Mouse (Mus musculus) neural tube, embryonic 13.5 days (tissue): Measurements from ENCODE around the gene Tnpo3. TPM values are rescaled to one million over a fixed set of nuclear protein-coding genes. Genes with fewer than 3 reads are reported as not detected.
A peak's percentile ranks its signal among the peaks of the same experiment; 100 is the strongest.

ENCODE experiments used
- ATAC-seq: fragments of 200-750 bp; cut with Nextera tagmentation; 2 replicates; pipeline ENCODE4 v1.8.0; 2017; ENCODE audit warnings: low read depth, mild to moderate bottlenecking, moderate TSS enrichment, moderate library complexity
- H3K27ac ChIP-seq: fragments of 300-500 bp; sonication (generic); replicated peaks from 2 replicates; pipeline ENCODE4 v1.5.1; 2015; ENCODE audit warnings: moderate library complexity, mild to moderate bottlenecking, inconsistent platforms
- H3K27me3 ChIP-seq: fragments of 300-500 bp; sonication (generic); 2 replicates; pipeline ENCODE4 v1.6.1; 2015; ENCODE audit warnings: mild to moderate bottlenecking, inconsistent platforms
- H3K36me3 ChIP-seq: fragments of 300-500 bp; sonication (generic); 2 replicates; pipeline ENCODE4 v1.6.1; 2015; ENCODE audit warnings: mild to moderate bottlenecking, inconsistent platforms
- H3K4me1 ChIP-seq: fragments of 300-500 bp; sonication (generic); replicated peaks from 2 replicates; pipeline ENCODE4 v1.6.1; 2015; ENCODE audit warnings: inconsistent platforms
- H3K4me2 ChIP-seq: fragments of 300-500 bp; sonication (generic); 2 replicates; pipeline ENCODE4 v1.6.1; 2015; ENCODE audit warnings: inconsistent platforms, mild to moderate bottlenecking, moderate library complexity
- H3K4me3 ChIP-seq: fragments of 300-500 bp; sonication (generic); 2 replicates; pipeline ENCODE4 v1.5.1; 2015; ENCODE audit warnings: mild to moderate bottlenecking, inconsistent platforms
- H3K9ac ChIP-seq: fragments of 300-500 bp; sonication (generic); 2 replicates; pipeline ENCODE4 v1.6.1; 2015; ENCODE audit warnings: moderate library complexity, mild to moderate bottlenecking, inconsistent platforms
- H3K9me3 ChIP-seq: fragments of 300-500 bp; sonication (generic); 2 replicates; pipeline ENCODE4 v1.6.1; 2016; ENCODE audit warnings: inconsistent platforms
- WGBS: fragments of 180-500 bp; shearing (Covaris S2); methylation state at CpG from one replicate; pipeline ENCODE4 v1.1.7; 2015; 5-methylcytosine and 5-hydroxymethylcytosine counted together
- polyA plus RNA-seq: library from polyadenylated mRNA; unstranded; fragments of >200 nt; fragmentation: Nextera tagmentation; extraction: Ambion mirVana; gene quantifications from 2 replicates; pipeline ENCODE4 v1.2.1, GENCODE M21; 2015

Gene Tnpo3
- polyA plus RNA-seq, 1 experiment from 2014 or later, result 82.2 TPM

DNA sequence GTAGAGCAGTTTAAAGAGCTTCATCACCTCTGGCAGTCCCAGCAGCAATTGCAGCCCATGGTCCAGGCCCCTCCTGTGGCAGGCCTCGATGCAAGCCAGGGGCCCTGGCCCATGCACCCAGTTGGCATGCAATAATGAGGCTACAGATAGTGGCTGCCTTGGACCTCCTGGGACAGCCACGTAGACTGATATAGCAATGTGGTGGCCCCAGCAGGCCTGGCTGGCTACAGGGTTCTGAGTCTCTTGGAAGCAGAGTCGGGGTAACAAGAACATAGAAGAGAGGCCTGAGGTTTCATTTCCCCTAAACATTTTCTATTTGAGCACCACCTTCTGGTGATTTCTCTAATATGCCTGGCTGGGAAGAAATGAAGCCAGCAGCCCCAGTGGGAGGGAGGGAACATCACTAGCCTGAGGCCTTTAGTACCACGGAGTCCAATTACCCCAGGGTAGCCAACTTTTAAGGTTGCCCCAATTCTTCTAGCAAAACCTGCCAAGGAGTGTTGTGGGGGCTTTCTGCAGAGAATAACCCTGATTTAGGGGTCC lies 73.0 kb downstream of the Tnpo3 start:
- H3K36me3 ChIP-seq, result peaks cover 31% of the 10 kb centered on the region
- ATAC-seq, result no peak
- H3K27me3 ChIP-seq, result peaks cover 3% of the 10 kb centered on the region
- H3K4me1 ChIP-seq, result no peaks in the 10 kb centered on the region
- 69% methylated on average over 4 of the region's 4 CpGs for WGBS
- H3K9me3 ChIP-seq, result no peaks in the 10 kb centered on the region
- H3K27ac ChIP-seq, result no peak overlapping the region
- H3K4me2 ChIP-seq, result no peak overlapping the region
- H3K9ac ChIP-seq, result no peak overlapping the region
- H3K4me3 ChIP-seq, result no peak overlapping the region

- ATAC-seq, result no peak
- peaks cover 17% of the 10 kb centered on the region for H3K27me3 ChIP-seq
- peaks cover 18% of the 10 kb centered on the region for H3K36me3 ChIP-seq
- H3K4me2 ChIP-seq, result no peak overlapping the region
- WGBS, result 82% methylated on average over 6 of the region's 6 CpGs
- no peak overlapping the region for H3K4me3 ChIP-seq
- H3K9me3 ChIP-seq, result no peaks in the 10 kb centered on the region
- no peaks in the 10 kb centered on the region for H3K4me1 ChIP-seq
- H3K9ac ChIP-seq, result no peak overlapping the region
- H3K27ac ChIP-seq, result no peak overlapping the region
Measured at GRCm38 (mm10) chr6:29535316-29535715, 74.4 kb downstream of the Tnpo3 start.

GRCm38 (mm10) chr6:29530050-29530449 lies 79.6 kb downstream of the Tnpo3 start:
- peaks cover 69% of the 10 kb centered on the region for H3K27me3 ChIP-seq

DNA sequence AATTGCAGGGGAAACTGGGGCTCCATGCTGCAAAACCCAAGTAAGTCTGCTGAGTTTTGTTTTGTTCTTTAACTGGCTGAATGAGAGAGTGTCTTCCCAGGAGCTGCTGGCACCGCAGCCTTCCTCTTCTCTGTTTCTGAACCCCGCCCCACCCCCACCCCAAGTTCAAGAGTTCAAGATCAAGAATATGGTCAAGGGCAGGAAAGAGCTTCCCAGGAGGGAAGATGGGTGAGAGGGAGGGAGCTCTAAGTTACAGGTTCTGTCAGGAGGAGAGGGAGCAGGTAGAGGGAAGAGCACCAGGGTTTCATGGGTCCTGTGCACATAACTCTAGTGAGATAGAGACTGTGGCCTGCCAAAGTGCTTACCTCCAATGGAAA lies 80.3 kb downstream of the Tnpo3 start:
- Histone ChIP-seq H3K36me3 (no peaks in the 10 kb centered on the region), H3K4me3 (no peak overlapping the region), H3K9ac (no peak overlapping the region), H3K9me3 (no peaks in the 10 kb centered on the region), H3K4me1 (peaks cover 29% of the 10 kb centered on the region), H3K4me2 (no peak overlapping the region), H3K27ac (no peak overlapping the region), H3K27me3 (peaks cover 69% of the 10 kb centered on the region)
- no peak for ATAC-seq
- WGBS, result 22% methylated on average over 2 of the region's 2 CpGs

More at GRCm38 (mm10) chr6:29530050-29530449, 79.6 kb downstream of the Tnpo3 start:
- H3K27ac ChIP-seq, result no peak overlapping the region
- no peaks in the 10 kb centered on the region for H3K9me3 ChIP-seq
- ATAC-seq, result no peak
- peaks cover 29% of the 10 kb centered on the region for H3K4me1 ChIP-seq
- H3K36me3 ChIP-seq, result no peaks in the 10 kb centered on the region
- WGBS, result 62% methylated on average over 4 of the region's 4 CpGs
- H3K9ac ChIP-seq, result no peak overlapping the region
- H3K4me3 ChIP-seq, result no peak overlapping the region
- H3K4me2 ChIP-seq, result no peak overlapping the region

- no peaks in the 10 kb centered on the region for H3K9me3 ChIP-seq
- peaks cover 69% of the 10 kb centered on the region for H3K27me3 ChIP-seq
- WGBS, result 31% methylated on average over 13 of the region's 13 CpGs
- H3K4me1 ChIP-seq, result peaks cover 29% of the 10 kb centered on the region
- no peak overlapping the region for H3K4me2 ChIP-seq
- H3K4me3 ChIP-seq, result no peak overlapping the region
- no peak for ATAC-seq
- no peak overlapping the region for H3K27ac ChIP-seq
- no peaks in the 10 kb centered on the region for H3K36me3 ChIP-seq
- H3K9ac ChIP-seq, result no peak overlapping the region
Measured at GRCm38 (mm10) chr6:29528561-29529443, 80.9 kb downstream of the Tnpo3 start.

DNA sequence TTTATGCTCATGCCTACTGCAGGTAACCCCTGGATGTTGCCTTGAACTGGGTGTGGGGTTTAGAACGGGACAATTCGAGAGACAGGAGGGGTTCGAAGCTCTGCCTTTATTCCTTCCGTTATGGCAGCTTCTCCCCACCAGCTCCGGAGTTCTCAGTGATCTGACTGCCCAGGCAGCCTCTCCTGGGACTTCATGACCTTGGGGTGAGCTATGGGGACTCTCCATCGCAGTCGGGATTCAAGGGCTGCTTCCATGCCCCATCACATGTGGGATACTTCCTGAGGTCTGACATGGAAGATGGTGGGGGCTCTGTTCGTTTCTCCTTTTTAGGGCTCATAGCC lies 81.6 kb downstream of the Tnpo3 start:
- Histone ChIP-seq H3K4me2 (peak overlapping the region; percentile 86), H3K9ac (no peak overlapping the region), H3K27ac (no peak overlapping the region), H3K9me3 (no peaks in the 10 kb centered on the region), H3K4me1 (peaks cover 29% of the 10 kb centered on the region), H3K4me3 (peak overlapping the region; percentile 49; the same call in 1 of the 2 replicates), H3K27me3 (peaks cover 69% of the 10 kb centered on the region), H3K36me3 (no peaks in the 10 kb centered on the region)
- ATAC-seq, result no peak
- WGBS, result 10% methylated on average over 8 of the region's 8 CpGs

GRCm38 (mm10) chr6:29527361-29528164 lies 82.1 kb downstream of the Tnpo3 start:
- H3K9me3 ChIP-seq, result no peaks in the 10 kb centered on the region
- peaks cover 29% of the 10 kb centered on the region for H3K4me1 ChIP-seq
- ATAC-seq, result no peak
- H3K4me2 ChIP-seq, result peak overlapping the region; percentile 86
- H3K27me3 ChIP-seq, result peaks cover 69% of the 10 kb centered on the region
- WGBS, result 5% methylated on average over 34 of the region's 34 CpGs
- H3K9ac ChIP-seq, result 0 out of 2 replicates have a peak overlapping the region, but pooled peaks have one; percentile 66
- peak overlapping the region; percentile 49 for H3K4me3 ChIP-seq
- no peaks in the 10 kb centered on the region for H3K36me3 ChIP-seq
- H3K27ac ChIP-seq, result no peak overlapping the region

GRCm38 (mm10) chr6:29526281-29527251 lies 83.1 kb downstream of the Tnpo3 start, which contains the start of gene Irf5:
Gene Irf5, plus strand, starts transcription at chr6:29526625.
- peaks cover 29% of the 10 kb centered on the region for H3K4me1 ChIP-seq
- H3K36me3 ChIP-seq, result no peaks in the 10 kb centered on the region
- under 1% methylated on average over 77 of the region's 96 CpGs for WGBS
- H3K9me3 ChIP-seq, result no peaks in the 10 kb centered on the region
- peak within 1 kb of the TSS; percentile 49 for H3K4me3 ChIP-seq
- H3K27ac ChIP-seq, result no peak within 1 kb of the TSS
- H3K27me3 ChIP-seq, result peaks cover 67% of the 10 kb centered on the region
- ATAC-seq, result peak; percentile 65
- H3K9ac ChIP-seq, result peak within 1 kb of the TSS; percentile 66
- peak within 1 kb of the TSS; percentile 86 for H3K4me2 ChIP-seq

DNA sequence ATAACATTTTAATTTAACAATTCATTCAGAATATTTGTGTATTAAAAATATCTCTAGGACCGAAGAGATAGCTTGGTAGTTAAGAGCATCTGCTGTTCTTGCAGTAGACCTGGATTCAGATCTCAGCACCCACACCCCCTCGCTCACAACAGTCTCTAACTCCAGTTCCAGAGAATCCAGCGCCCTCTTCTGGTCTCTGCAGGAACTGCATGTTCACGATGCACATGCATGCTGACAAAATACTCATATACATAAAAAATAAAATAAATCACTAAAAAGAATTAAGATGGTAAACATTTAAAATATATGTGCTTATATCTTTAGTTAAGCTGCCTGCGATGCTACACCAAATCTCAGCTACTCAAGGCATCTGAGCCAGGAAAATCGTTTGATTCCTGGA lies 84.4 kb downstream of the Tnpo3 start:
- Histone ChIP-seq H3K4me3 (no peak overlapping the region), H3K27me3 (peaks cover 54% of the 10 kb centered on the region), H3K4me2 (no peak overlapping the region), H3K27ac (no peak overlapping the region), H3K4me1 (peaks cover 29% of the 10 kb centered on the region), H3K9me3 (no peaks in the 10 kb centered on the region), H3K36me3 (no peaks in the 10 kb centered on the region), H3K9ac (no peak overlapping the region)
- no peak for ATAC-seq
- 71% methylated on average over 6 of the region's 6 CpGs for WGBS

- no peak for ATAC-seq
- 77% methylated on average over 6 of the region's 6 CpGs for WGBS
Measured at GRCm38 (mm10) chr6:29524034-29524489, 85.6 kb downstream of the Tnpo3 start.

GRCm38 (mm10) chr6:29523301-29524033 lies 86.2 kb downstream of the Tnpo3 start:
- no peak overlapping the region for H3K4me3 ChIP-seq
- H3K9ac ChIP-seq, result no peak overlapping the region
- H3K36me3 ChIP-seq, result no peaks in the 10 kb centered on the region
- H3K27ac ChIP-seq, result no peak overlapping the region
- H3K27me3 ChIP-seq, result peaks cover 36% of the 10 kb centered on the region
- H3K9me3 ChIP-seq, result no peaks in the 10 kb centered on the region
- WGBS, result 80% methylated on average over 12 of the region's 12 CpGs
- ATAC-seq, result no peak
- H3K4me1 ChIP-seq, result peaks cover 23% of the 10 kb centered on the region
- no peak overlapping the region for H3K4me2 ChIP-seq

More at GRCm38 (mm10) chr6:29524034-29524489, 85.6 kb downstream of the Tnpo3 start:
- Histone ChIP-seq H3K4me2 (no peak overlapping the region), H3K4me3 (no peak overlapping the region), H3K27me3 (peaks cover 42% of the 10 kb centered on the region), H3K4me1 (peaks cover 25% of the 10 kb centered on the region), H3K9ac (no peak overlapping the region), H3K27ac (no peak overlapping the region), H3K36me3 (no peaks in the 10 kb centered on the region), H3K9me3 (no peaks in the 10 kb centered on the region)
